9 mouse cellular contexts compared by ENCODE assay signal in the genomic region with DNA sequence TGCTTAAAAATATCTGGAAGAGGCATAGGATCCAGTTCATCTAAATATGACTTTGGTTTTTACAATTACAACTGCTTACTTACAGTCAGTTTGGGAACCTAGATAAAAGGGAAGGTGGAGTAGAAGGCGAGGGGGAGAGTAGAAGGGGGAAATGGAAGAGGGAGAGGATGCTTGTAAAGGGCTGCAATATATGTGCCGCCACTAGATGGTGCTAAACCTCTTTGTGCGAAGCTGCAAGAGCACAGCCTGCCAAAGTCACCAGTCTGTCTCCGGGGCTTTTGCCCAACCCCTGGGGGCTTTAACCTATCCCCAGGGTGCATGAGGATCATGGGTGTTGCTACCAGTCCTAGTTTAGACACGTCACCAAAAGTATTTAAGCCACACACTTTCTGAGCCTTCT. TPM values are rescaled to one million over a fixed set of nuclear protein-coding genes. Genes with fewer than 3 reads are reported as not detected.
A peak's percentile ranks its signal among the peaks of the same experiment; 100 is the strongest.
DNase-seq lines count a peak whose midpoint lies in the region; ATAC-seq and TF ChIP-seq lines count a peak whose summit lies in the region.
"Not testable (repeated sequence)": the region's sequence is repeated elsewhere in the genome, so short reads cannot be mapped to it uniquely, and the experiment has no call there.
"Had no signal": no experiment of that assay in that cellular context is flagged by ENCODE, and none has a peak within 500 bp of the region (broad histone marks: within the 10 kb centered on the region; RNA-seq: fewer than 3 reads in every experiment).

No protein-coding gene starts in this region.

- dilution Hi-C loops in CH12.LX (cut with MboI; ENCODE audit: extremely low pct_ligation_motif_present, extremely low pct_unique_long_range_greater_than_20kb, low sequenced_read_pairs), result not testable (repeated sequence)

- not testable (repeated sequence) for H3K27ac ChIP-seq in CH12.LX (ENCODE audit: insufficient read depth, low read depth); bone marrow, adult 2 months (ENCODE audit: control insufficient read depth, insufficient read depth, low read depth, low read length, poor library complexity); heart, embryonic 13.5 days (replicated peaks); liver, embryonic 14.5 days

- H3K9me3 ChIP-seq in CH12.LX (replicated peaks; ENCODE audit: low read length); heart, embryonic 13.5 days; liver, embryonic 14.5 days (ENCODE audit: control insufficient read depth, low read length): not testable (repeated sequence)

- peak; percentile 75 for DNase-seq in CH12.LX (ENCODE audit: extremely low read depth)
- peak; percentile 65 for DNase-seq in embryo, embryonic 9.5 days (ENCODE audit: extremely low spot score)
- peak; percentile 57 to 64 for DNase-seq in kidney, postnatal 4 days
- DNase-seq in liver, embryonic 14.5 days (ENCODE audit: low read depth in 3 of 3, low spot score in 3 of 3), result peak in 2 of 3 experiments; percentile 10 to 25
- DNase-seq in ovary, postnatal 36 days (ENCODE audit: low spot score), result peak; percentile 6
- DNase-seq in thymus, postnatal 14 days, result peak; percentile 25

- TF ChIP-seq RAD21 in CH12.LX (IDR thresholded peaks at IDR 0.05; ENCODE audit: low read depth, low read length), result peak; percentile 72

- TF ChIP-seq POLR2A in CH12.LX (IDR thresholded peaks at IDR 0.05; ENCODE audit: low read depth, low read length); bone marrow, adult 2 months (IDR thresholded peaks at IDR 0.05; ENCODE audit: borderline replicate concordance, control insufficient read depth, low read depth, low read length): not testable (repeated sequence)

- not testable (repeated sequence) for ATAC-seq in heart, embryonic 13.5 days (ENCODE audit: extremely low read depth, insufficient number of reproducible peaks, low FRiP score, low TSS enrichment); liver, embryonic 14.5 days (ENCODE audit: insufficient read depth)

- WGBS in bone marrow, adult 2 months, result 2% methylated on average over 5 of the region's 5 CpGs
- WGBS in heart, embryonic 13.5 days, result 6% methylated on average over 5 of the region's 5 CpGs
- 5% methylated on average over 5 of the region's 5 CpGs for WGBS in liver, embryonic 14.5 days (ENCODE audit: insufficient replicate concordance)

- not testable (repeated sequence) for H3K4me3 ChIP-seq in CH12.LX (replicated peaks in 1 of 3; ENCODE audit: low read depth in 2 of 3, low read length in 2 of 3, poor library complexity in 1 of 3); bone marrow, adult 2 months (replicated peaks; ENCODE audit: control insufficient read depth, low read depth, low read length); heart, embryonic 13.5 days; liver, embryonic 14.5 days (ENCODE audit: insufficient read depth in 1 of 2, low read depth in 2 of 2, low read length in 2 of 2)

- not testable (repeated sequence) for H3K79me2 ChIP-seq in CH12.LX (replicated peaks; ENCODE audit: control insufficient read depth, extremely low read depth, insufficient read depth, poor library complexity, severe bottlenecking)

- not testable (repeated sequence) for H3K36me3 ChIP-seq in CH12.LX (replicated peaks in 1 of 2; ENCODE audit: control insufficient read depth in 1 of 2, insufficient read depth in 1 of 2, low read length in 1 of 2); heart, embryonic 13.5 days; liver, embryonic 14.5 days (replicated peaks; ENCODE audit: control insufficient read depth, insufficient read depth, low read depth)

- TF ChIP-seq CTCF in CH12.LX (conservative IDR thresholded peaks at IDR 0.05 in 1 of 2, IDR thresholded peaks at IDR 0.05 in 1 of 2; ENCODE audit: low read depth in 2 of 2, low read length in 2 of 2), result peak; percentile 73 to 84
- peak; percentile 57 for TF ChIP-seq CTCF in bone marrow, adult 2 months (IDR thresholded peaks at IDR 0.05; ENCODE audit: control insufficient read depth, insufficient read depth, low read length)
- peak; percentile 80 for TF ChIP-seq CTCF in liver, embryonic 14.5 days (IDR thresholded peaks at IDR 0.05; ENCODE audit: low read depth)

- H3K4me1 ChIP-seq in CH12.LX (ENCODE audit: control insufficient read depth in 1 of 2, insufficient read depth in 2 of 2); bone marrow, adult 2 months (ENCODE audit: control insufficient read depth, insufficient read depth, low read length); heart, embryonic 13.5 days; liver, embryonic 14.5 days (replicated peaks; ENCODE audit: control insufficient read depth in 2 of 2, insufficient read depth in 2 of 2, low read length in 1 of 2): not testable (repeated sequence)

- not testable (repeated sequence) for H3K27me3 ChIP-seq in CH12.LX (replicated peaks); heart, embryonic 13.5 days (replicated peaks); liver, embryonic 14.5 days (ENCODE audit: control insufficient read depth, insufficient read depth, low read length)

- TF ChIP-seq EP300 in CH12.LX (IDR thresholded peaks at IDR 0.05; ENCODE audit: low read length); liver, embryonic 14.5 days (IDR thresholded peaks at IDR 0.05; ENCODE audit: low read depth): not testable (repeated sequence)

- in situ Hi-C loops in CH12.LX (cut with MboI; ENCODE audit: low pct_ligation_motif_present, low pct_unique_long_range_greater_than_20kb, low sequenced_read_pairs), result not testable (repeated sequence)

- H3K9ac ChIP-seq in CH12.LX (ENCODE audit: insufficient read depth, low read depth); heart, embryonic 13.5 days; liver, embryonic 14.5 days (replicated peaks): not testable (repeated sequence)

- not testable (repeated sequence) for H3K4me2 ChIP-seq in CH12.LX (ENCODE audit: insufficient read depth, low read depth, poor library complexity, severe bottlenecking); liver, embryonic 14.5 days (ENCODE audit: low read depth)
- H3K4me2 ChIP-seq in heart, embryonic 13.5 days, result peak overlapping the region; percentile 25; the same call in 1 of the 2 replicates

TF ChIP-seq in CH12.LX, 34 proteins besides CTCF, POLR2A, EP300 and RAD21:
- peak; percentile 72 for TF ChIP-seq SMC3 (IDR thresholded peaks at IDR 0.05; ENCODE audit: low read depth, low read length)

RNA-seq across cellular contexts. Expression of a gene that starts 11.6 kb away (rescaled TPM):
- not detected in 2 replicates for total RNA-seq in CH12.LX (2012; rRNA removed)
- not detected in 2 replicates for total RNA-seq in CH12.LX (2014; rRNA removed)
- not detected in 2 replicates for polyA plus RNA-seq in CH12.LX (2012; ENCODE audit: insufficient read length, low read depth)
- not detected in 2 replicates for polyA plus RNA-seq in bone marrow, adult 2 months (2011; ENCODE audit: insufficient read depth, insufficient read length, low replicate concordance, missing spikeins)
- polyA plus RNA-seq in heart, embryonic 13.5 days (2015; fragmentation: Nextera tagmentation; extraction: Ambion mirVana), result not detected in 2 replicates
- not detected in 2 replicates for polyA plus RNA-seq in liver, embryonic 14.5 days (2012; rRNA removed)
- not detected in 2 replicates for polyA plus RNA-seq in liver, embryonic 14.5 days (2014; fragmentation: Nextera tagmentation; extraction: Ambion mirVana)
- polyA plus RNA-seq: hindbrain, embryonic 16.5 days had no signal

Comparison
In these comparisons a context has a peak if more than half of its experiments do, and no peak if none do; other contexts are left out.
1. DNase-seq: peak in every context shown above with its lines; median percentile 75 in CH12.LX; 65 in embryo, embryonic 9.5 days; 60 in kidney, postnatal 4 days; 25 in thymus, postnatal 14 days; 18 in liver, embryonic 14.5 days; 6 in ovary, postnatal 36 days.